Mouse (Mus musculus): ENCODE results near the gene Itgb6. TPM values are rescaled to one million over a fixed set of nuclear protein-coding genes. Genes with fewer than 3 reads are reported as not detected.
A peak's percentile ranks its signal among the peaks of the same experiment; 100 is the strongest.

Gene Itgb6
- total RNA-seq, 4 experiments from 2014 or later: 20.2 to 32.3 (median 24.9) TPM

DNA sequence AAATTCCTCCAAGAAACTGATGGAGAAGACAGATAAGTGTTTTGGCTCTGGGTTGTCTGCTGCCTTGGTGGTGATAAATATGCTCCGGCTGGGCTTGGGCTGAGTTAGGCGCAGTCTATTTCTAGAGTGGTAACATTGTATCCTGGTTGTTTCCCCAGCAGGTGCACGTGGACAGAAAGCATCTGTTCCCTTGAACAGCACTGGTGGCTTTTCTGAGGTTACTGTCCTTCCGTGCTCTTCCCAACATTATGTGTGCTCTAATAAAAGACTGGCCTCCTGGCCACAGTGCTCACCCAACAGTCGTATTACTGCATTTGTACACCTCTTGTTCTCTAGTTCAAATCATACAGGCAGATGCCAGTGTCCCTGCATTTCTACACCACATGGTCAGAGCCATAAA, 9.6 kb downstream of the Itgb6 start:
- DNase-seq (ENCODE audit: low spot score): no peak

DNA sequence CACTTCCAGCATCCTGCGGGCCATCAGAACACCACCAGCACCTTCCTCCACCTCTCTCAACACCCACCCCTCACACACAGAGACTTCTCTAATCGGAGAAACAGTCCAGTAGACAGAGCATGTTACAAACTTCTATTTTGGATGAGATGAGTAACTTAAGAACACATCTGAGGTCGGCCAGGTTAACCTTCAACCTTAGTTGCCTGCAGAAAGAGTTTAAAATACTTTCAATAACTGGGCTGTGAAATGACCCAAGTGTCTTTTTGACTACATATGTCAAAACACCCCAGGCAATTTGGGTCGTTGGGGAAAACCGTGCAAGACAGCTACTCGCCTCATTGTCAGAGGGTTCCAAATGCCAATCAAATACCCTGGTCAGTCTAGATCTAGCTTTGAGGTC, 10.0 kb downstream of the Itgb6 start:
- DNase-seq (ENCODE audit: low spot score): no peak

- DNase-seq (ENCODE audit: low spot score): no peak
Measured at GRCm38 (mm10) chr2:60711098-60711880, 11.2 kb downstream of the Itgb6 start.

DNA sequence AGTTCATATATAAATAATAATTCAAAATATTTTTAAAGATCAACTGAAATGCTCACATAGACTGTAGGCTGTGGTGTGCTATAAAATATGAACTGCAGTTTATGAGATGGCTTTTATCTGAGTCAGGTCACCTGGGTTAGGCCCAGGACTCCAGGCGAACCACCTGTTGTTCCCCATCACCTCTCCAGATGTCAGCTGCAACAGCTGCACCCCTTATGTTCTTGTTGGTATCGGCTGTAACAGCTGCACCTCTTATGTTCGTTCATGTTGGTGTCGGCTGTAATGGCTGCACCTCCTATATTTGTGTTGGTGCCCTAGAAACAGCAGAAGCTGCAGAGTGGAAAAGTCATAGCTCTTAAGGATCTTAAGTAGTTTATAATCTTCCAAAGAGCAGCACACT, 12.1 kb downstream of the Itgb6 start:
- DNase-seq (ENCODE audit: low spot score): no peak

- DNase-seq (ENCODE audit: low spot score): no peak
Measured at GRCm38 (mm10) chr2:60708671-60709070, 13.8 kb downstream of the Itgb6 start.

- no peak for DNase-seq (ENCODE audit: low spot score)
Measured at GRCm38 (mm10) chr2:60706866-60707265, 15.6 kb downstream of the Itgb6 start.

DNA sequence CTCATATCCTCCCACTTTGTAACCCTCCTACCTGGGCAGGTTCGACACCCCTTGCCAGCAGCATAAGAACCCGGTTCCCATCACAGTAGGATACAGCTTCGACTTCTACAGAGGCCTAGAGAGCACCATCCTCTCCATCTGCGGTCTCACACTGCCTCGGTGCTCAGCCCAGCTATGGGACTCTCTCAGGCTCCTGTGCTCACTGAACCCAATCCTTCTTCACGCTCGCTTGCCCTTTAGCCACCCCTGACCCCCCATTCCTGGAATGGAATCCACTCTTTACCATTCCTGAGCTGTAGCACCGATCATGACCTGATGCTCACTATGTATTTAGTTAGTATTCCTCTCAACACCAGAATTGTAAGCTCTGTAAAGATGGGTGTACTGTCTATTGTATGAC, 17.0 kb downstream of the Itgb6 start:
- no peak for DNase-seq (ENCODE audit: low spot score)

DNA sequence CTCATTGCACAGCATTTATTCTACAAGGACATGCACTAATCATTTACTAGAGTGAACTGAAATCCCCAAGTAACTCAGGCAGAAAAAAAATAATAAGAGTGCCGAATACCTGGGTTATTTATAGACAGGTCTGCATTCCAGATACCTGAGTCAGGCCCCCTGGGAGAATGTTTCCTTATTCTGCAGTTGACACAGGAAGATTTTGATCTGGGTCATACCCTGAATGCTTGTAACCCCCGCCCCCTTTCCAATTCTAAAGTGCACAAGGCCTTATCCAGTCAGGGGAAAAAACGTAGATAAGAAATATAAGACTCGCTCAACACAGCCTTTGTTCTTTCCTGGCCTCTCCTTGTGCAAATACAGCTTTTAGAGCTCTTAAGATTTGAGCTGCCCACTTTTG, 19.1 kb downstream of the Itgb6 start:
- no peak for DNase-seq (ENCODE audit: low spot score)

GRCm38 (mm10) chr2:60700956-60701355, 21.5 kb downstream of the Itgb6 start:
- no peak for DNase-seq (ENCODE audit: low spot score)

DNA sequence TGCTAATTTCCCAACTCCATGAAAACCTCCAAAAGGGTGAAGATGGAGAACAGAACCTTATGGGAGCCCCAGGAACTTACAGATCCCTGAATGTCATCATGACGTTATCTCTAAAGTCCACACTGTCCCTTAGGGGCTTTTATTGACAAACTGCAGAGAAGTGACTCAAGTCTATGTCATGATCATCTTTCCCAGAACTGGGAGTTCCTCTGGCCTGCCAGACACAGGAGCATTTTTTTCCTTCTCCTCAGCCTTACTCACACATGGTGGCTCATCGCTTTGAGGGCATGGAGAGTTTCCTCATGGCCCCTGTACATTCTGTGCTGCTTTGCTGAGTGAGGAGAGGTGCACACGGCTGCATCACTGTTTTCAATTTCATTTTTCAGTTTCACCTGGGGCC, 22.4 kb downstream of the Itgb6 start:
- peak; percentile 44 for DNase-seq (ENCODE audit: low spot score)

GRCm38 (mm10) chr2:60699591-60699990, 22.9 kb downstream of the Itgb6 start:
- DNase-seq (ENCODE audit: low spot score): no peak

- peak; percentile 61 for DNase-seq (ENCODE audit: low spot score)
Measured at GRCm38 (mm10) chr2:60698155-60698554, 24.3 kb downstream of the Itgb6 start.

DNA sequence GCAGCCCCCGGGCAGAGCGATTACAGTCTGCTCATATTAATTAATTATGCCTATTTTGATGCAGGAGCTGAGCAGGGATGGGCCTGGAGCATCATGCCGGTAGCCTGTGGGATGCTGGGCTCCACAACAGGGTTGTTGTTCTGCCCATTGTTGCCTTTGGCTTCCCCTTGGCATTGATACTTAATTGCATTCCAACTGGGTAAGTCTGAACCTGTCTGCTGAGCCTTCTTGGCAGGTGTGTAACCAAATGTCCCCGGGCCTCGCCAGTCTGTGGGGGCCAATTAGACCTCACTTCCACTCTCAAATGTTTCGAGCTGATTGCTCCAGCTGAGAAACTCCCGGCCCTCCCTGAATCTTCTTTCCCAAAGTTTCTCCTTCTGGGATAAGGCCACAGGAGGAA, 24.9 kb downstream of the Itgb6 start:
- DNase-seq (ENCODE audit: low spot score): no peak

GRCm38 (mm10) chr2:60696559-60696958, 25.9 kb downstream of the Itgb6 start:
- DNase-seq (ENCODE audit: low spot score): no peak

GRCm38 (mm10) chr2:60695706-60696105, 26.7 kb downstream of the Itgb6 start:
- no peak for DNase-seq (ENCODE audit: low spot score)

DNA sequence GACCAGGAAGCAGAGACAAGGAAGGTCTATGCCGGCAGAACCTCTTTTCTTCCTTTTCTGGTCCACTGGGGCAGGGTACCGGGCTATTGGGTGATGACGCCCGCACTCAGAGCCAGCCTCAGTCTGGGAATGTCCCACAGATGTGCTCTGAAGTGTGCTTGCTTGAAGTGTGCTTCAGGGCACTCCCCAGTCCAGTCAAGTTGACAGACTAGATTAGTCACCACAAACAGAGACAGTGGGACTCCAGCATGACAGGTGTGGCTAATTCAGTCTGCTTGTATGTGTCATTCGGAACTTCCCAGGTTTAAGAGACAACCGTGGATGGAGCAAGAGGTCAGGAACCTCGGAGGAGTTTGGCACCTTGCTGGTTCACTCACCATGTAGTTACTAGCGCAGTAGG, 27.9 kb downstream of the Itgb6 start:
- DNase-seq (ENCODE audit: low spot score): no peak

GRCm38 (mm10) chr2:60692239-60692638, 30.2 kb downstream of the Itgb6 start:
- DNase-seq (ENCODE audit: low spot score): no peak

DNA sequence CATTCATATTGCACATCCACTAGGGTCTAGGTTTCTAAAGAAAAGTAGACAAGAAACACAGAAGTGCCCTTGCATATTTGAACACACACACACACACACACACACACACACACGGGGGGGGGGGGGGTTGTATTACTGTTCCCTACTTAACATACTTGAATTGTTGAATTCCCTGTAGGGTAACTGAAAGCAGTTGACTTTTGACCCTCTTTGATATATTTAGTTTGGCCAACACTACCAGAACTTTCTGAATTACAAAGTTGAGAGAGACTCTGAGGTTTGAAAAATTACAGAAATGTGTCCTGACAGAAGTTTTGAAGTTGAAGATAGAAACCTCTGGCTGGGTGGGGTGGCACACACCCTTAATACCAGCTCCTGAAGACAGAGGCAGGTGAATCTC, 32.2 kb downstream of the Itgb6 start:
- DNase-seq (ENCODE audit: low spot score): no peak

DNA sequence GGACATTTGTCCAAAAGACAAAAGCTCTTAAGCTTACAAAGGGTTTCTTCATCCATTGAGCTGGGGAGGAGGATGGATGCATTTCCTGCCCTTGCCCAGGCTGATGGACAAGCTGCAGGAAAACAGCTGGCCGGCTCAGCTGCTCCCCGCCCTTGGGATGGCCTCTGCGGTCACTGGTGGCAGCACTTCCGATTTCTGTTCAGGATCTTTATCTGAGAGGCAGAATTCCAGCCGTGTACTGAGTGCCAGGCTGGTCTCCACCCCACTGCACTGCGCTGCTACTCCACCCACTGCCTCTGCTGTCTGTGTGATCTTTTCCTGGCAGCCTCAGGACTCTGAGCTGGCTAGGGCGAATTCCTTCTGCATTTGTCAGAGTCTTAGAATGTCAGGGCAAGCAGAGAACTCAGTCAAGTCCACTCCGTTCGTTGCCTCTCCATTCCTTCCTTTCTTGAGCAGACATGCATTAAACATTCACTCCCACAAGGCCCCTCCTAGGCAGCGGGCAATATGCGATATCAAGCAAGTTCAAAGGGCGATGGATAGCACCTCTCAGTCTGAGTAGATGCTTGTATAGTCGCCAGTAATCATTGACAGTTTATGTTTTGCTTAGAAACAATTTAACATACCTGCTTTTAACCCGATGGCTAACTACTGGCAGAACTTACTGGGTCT, 33.4 kb downstream of the Itgb6 start:
- DNase-seq (ENCODE audit: low spot score): peak; percentile 77

DNA sequence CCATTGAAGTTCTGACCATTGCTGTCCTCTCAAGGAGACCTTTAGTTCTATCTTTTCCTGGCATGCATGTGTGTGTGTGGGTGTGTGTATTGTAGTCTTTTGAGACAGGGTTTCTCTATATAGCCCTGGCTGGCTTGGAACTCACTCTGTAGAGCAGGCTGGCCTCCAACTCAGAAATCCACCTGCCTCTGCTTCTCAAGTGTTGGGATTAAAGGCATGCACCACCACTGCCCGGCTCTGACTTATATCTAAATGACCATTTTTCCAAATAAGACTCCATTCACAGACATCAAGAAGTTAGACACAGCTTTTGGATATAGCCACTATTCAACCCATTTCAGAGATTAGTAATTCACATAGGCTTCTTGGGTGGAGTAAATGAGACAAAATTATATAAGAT, 34.3 kb downstream of the Itgb6 start:
- no peak for DNase-seq (ENCODE audit: low spot score)

DNA sequence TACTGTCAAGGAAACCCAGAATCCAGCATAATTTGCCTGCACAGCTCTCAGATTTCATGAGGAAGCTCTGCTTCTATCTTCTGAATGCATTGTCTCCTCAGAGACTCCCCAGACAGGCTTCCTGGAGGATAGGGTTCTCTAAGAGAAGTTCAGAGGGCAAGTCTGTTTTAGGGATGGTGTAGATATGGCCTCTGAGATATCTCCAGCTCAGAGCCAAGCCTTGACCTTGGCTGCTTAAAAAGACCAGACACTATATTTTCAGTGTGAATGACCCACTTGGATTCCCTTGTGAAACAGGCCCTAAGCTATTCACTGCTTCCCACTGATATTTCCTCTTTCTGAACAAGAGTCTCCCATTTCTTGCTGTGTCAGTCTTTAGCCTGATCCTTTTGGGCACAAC, 36.5 kb downstream of the Itgb6 start:
- no peak for DNase-seq (ENCODE audit: low spot score)

- no peak for DNase-seq (ENCODE audit: low spot score)
Measured at GRCm38 (mm10) chr2:60684168-60684567, 38.3 kb downstream of the Itgb6 start.

GRCm38 (mm10) chr2:60682554-60682953, 39.9 kb downstream of the Itgb6 start:
- no peak for DNase-seq (ENCODE audit: low spot score)

Data from heart, adult 8-10 months (tissue).